Mouse (Mus musculus) ES-Bruce4 (cell line): ENCODE measurements around the gene Cnnm4. TPM values are rescaled to one million over a fixed set of nuclear protein-coding genes. Genes with fewer than 3 reads are reported as not detected.
A peak's percentile ranks its signal among the peaks of the same experiment; 100 is the strongest.

Source experiments
- H3K27ac ChIP-seq: 2 replicates; pipeline ENCODE4 v1.5.1; 2012; ENCODE audit warnings: low read length, inconsistent platforms; ENCODE audit not compliant: insufficient read depth
- H3K27me3 ChIP-seq: 2 replicates; pipeline ENCODE4 v1.6.1; 2012; ENCODE audit warnings: mild to moderate bottlenecking, low read length, inconsistent platforms; ENCODE audit not compliant: control insufficient read depth, poor library complexity, insufficient read depth, severe bottlenecking
- H3K36me3 ChIP-seq: 2 replicates; pipeline ENCODE4 v1.6.1; 2012; ENCODE audit warnings: inconsistent platforms, mild to moderate bottlenecking, low read length, moderate library complexity; ENCODE audit not compliant: control insufficient read depth, poor library complexity, insufficient read depth, severe bottlenecking
- H3K4me1 ChIP-seq: one replicate; pipeline ENCODE4 v1.8.1; 2011; ENCODE audit warnings: low read length; ENCODE audit not compliant: control insufficient read depth, insufficient read depth
- H3K4me3 ChIP-seq: 2 replicates; pipeline ENCODE4 v1.5.1; 2011; ENCODE audit warnings: low read depth, mild to moderate bottlenecking, low read length
- H3K9ac ChIP-seq: 2 replicates; pipeline ENCODE4 v1.6.1; 2012; ENCODE audit warnings: low read depth, mild to moderate bottlenecking, inconsistent platforms; ENCODE audit not compliant: poor library complexity, severe bottlenecking
- H3K9me3 ChIP-seq: replicated peaks from 2 replicates; pipeline ENCODE4 v1.6.1; 2012; ENCODE audit warnings: mild to moderate bottlenecking, low read length, inconsistent platforms; ENCODE audit not compliant: control insufficient read depth, poor library complexity, insufficient read depth, severe bottlenecking
- CTCF ChIP-seq: IDR thresholded peaks from one replicate; pipeline ENCODE4 v1.8.1; 2011; ENCODE audit warnings: low read depth, low read length
- EP300 ChIP-seq: IDR thresholded peaks from 2 replicates; pipeline ENCODE4 v1.6.1; 2011; ENCODE audit warnings: low read depth, low read length; ENCODE audit not compliant: insufficient read depth
- POLR2A ChIP-seq: IDR thresholded peaks from one replicate; pipeline ENCODE4 v1.8.1; 2011; ENCODE audit warnings: low read length; ENCODE audit not compliant: insufficient read depth
- polyA plus RNA-seq: library from polyadenylated mRNA; stranded (reverse); fragments of >200 nt; gene quantifications from 2 replicates; pipeline ENCODE4 v1.2.4, GENCODE M21; 2011; ENCODE audit warnings: low read depth; ENCODE audit not compliant: missing spikeins, insufficient read depth, insufficient read length

The Cnnm4 gene
- polyA plus RNA-seq, 1 experiment = 4.7 TPM

- Histone ChIP-seq H3K4me1 (no peaks in the 10 kb centered on the region), H3K27me3 (no peaks in the 10 kb centered on the region), H3K9me3 (no peaks in the 10 kb centered on the region), H3K27ac (no peak overlapping the region), H3K9ac (no peak overlapping the region), H3K36me3 (peaks cover 21% of the 10 kb centered on the region), H3K4me3 (no peak overlapping the region)
- no peak for TF ChIP-seq EP300
- no peak for TF ChIP-seq CTCF
- TF ChIP-seq POLR2A = no peak
Observed at GRCm38 (mm10) chr1:36437223-36437622, 34.2 kb upstream of the Cnnm4 start.

GRCm38 (mm10) chr1:36441101-36441500 lies 30.3 kb upstream of the Cnnm4 start:
- H3K36me3 ChIP-seq = peaks cover 17% of the 10 kb centered on the region
- no peaks in the 10 kb centered on the region for H3K27me3 ChIP-seq
- no peak overlapping the region for H3K4me3 ChIP-seq
- no peak overlapping the region for H3K9ac ChIP-seq
- no peaks in the 10 kb centered on the region for H3K9me3 ChIP-seq
- no peak for TF ChIP-seq CTCF
- TF ChIP-seq POLR2A = no peak
- no peak for TF ChIP-seq EP300
- no peak overlapping the region for H3K27ac ChIP-seq
- no peaks in the 10 kb centered on the region for H3K4me1 ChIP-seq

- H3K36me3 ChIP-seq = peaks cover 3% of the 10 kb centered on the region
- no peaks in the 10 kb centered on the region for H3K4me1 ChIP-seq
- no peak for TF ChIP-seq EP300
- TF ChIP-seq CTCF = no peak
- TF ChIP-seq POLR2A = no peak
- peak within 1 kb of the TSS; percentile 79 for H3K9ac ChIP-seq
- H3K27ac ChIP-seq = peak within 1 kb of the TSS; percentile 68
- peak within 1 kb of the TSS; percentile 85 for H3K4me3 ChIP-seq
- no peaks in the 10 kb centered on the region for H3K27me3 ChIP-seq
- H3K9me3 ChIP-seq = no peaks in the 10 kb centered on the region
Observed at GRCm38 (mm10) chr1:36444471-36445464, 26.7 kb upstream of the Cnnm4 start, which contains the start of gene Lman2l. Lman2l (minus strand) TSS chr1:36445271.

DNA sequence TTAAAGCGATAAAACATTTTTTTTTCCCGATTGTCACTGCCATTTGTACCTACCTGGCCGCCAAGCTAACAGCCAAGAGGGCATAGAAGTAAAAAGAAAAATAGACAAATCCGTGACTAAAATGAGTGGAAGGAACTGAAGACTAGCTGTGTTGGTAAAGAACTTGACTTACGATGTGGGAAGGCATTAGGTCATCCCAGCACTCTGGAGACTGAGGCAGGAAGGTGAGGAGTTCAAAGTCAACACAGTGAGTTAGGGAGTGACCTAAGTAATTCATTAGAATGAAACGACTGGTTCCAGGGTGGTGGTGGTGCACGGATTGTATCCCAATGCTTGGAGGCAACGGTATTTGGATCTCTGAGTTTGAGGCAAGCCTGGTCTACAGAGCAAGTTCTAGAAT lies 25.9 kb upstream of the Cnnm4 start:
- Histone ChIP-seq H3K9me3 (no peaks in the 10 kb centered on the region), H3K36me3 (peaks cover 3% of the 10 kb centered on the region; the same call in 1 of the 2 replicates), H3K4me1 (no peaks in the 10 kb centered on the region), H3K27ac (peak overlapping the region; percentile 68), H3K27me3 (no peaks in the 10 kb centered on the region), H3K4me3 (no peak overlapping the region), H3K9ac (peak overlapping the region; percentile 19; the same call in 1 of the 2 replicates)
- TF ChIP-seq POLR2A (no peak), CTCF (no peak), EP300 (no peak)

- H3K27ac ChIP-seq = no peak overlapping the region
- H3K9me3 ChIP-seq = no peaks in the 10 kb centered on the region
- no peak overlapping the region for H3K9ac ChIP-seq
- H3K4me3 ChIP-seq = no peak overlapping the region
- H3K4me1 ChIP-seq = no peaks in the 10 kb centered on the region
- H3K36me3 ChIP-seq = peaks cover 2% of the 10 kb centered on the region; the same call in 1 of the 2 replicates
- no peaks in the 10 kb centered on the region for H3K27me3 ChIP-seq
- TF ChIP-seq CTCF = no peak
- no peak for TF ChIP-seq POLR2A
- no peak for TF ChIP-seq EP300
Observed at GRCm38 (mm10) chr1:36446106-36446824, 25.2 kb upstream of the Cnnm4 start.

GRCm38 (mm10) chr1:36446841-36447240 lies 24.6 kb upstream of the Cnnm4 start:
- H3K4me3 ChIP-seq = no peak overlapping the region
- H3K27me3 ChIP-seq = no peaks in the 10 kb centered on the region
- H3K36me3 ChIP-seq = no peaks in the 10 kb centered on the region
- no peaks in the 10 kb centered on the region for H3K4me1 ChIP-seq
- TF ChIP-seq EP300 (no peak), CTCF (no peak), POLR2A (no peak)
- no peaks in the 10 kb centered on the region for H3K9me3 ChIP-seq
- H3K27ac ChIP-seq = no peak overlapping the region
- no peak overlapping the region for H3K9ac ChIP-seq
